ENCODE assay signal across 8 mouse cellular contexts in the genomic region with DNA sequence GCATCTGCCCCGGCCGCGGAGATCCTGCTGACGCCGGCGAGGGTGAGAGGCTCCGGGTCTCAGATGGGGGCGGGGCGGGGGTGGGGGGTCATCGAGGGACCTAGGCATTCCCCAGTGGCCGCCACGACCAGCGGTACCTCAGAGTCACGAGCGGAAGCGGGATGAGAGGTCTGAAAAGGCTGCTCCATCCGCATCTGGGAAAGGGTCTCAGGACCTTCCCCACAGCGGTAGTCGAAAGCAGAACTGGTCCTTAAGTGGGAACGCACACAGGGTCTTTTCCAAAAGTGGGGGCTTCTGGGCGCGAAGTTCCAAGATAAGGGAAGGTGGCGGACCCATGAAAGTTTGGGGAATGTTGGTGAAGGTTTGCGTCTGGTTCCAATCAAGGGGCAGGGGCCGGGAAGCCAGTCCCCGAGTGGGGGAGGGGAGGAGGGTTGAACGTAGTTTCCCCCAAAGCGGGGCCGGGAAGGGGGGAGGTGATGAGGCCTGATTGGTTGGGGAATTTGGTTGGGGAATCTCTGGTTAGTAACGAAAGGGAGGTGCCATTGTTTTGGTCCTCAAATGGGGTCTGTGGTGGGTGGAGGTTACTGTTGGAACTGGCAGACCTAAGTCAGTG. TPM values are rescaled to one million over a fixed set of nuclear protein-coding genes. Genes with fewer than 3 reads are reported as not detected.
DNase-seq lines count a peak whose midpoint lies in the region; ATAC-seq and TF ChIP-seq lines count a peak whose summit lies in the region.

No protein-coding gene starts in this region.

- peak overlapping the region; percentile 87 for H3K4me2 ChIP-seq in heart, embryonic 11.5 days
- peak overlapping the region; percentile 66 for H3K4me2 ChIP-seq in stomach, postnatal 0 days (replicated peaks; ENCODE audit: low read depth)

- no peak for TF ChIP-seq CTCF in stomach, postnatal 0 days (IDR thresholded peaks at IDR 0.05; ENCODE audit: low read depth)

- H3K9me3 ChIP-seq in erythroblast, embryonic 14.5 days (ENCODE audit: control insufficient read depth, low read length), result peaks cover 4% of the 10 kb centered on the region; the same call in 1 of the 2 replicates
- H3K9me3 ChIP-seq in heart, embryonic 11.5 days (replicated peaks; ENCODE audit: control insufficient read depth, low read length), result no peaks in the 10 kb centered on the region
- H3K9me3 ChIP-seq in stomach, postnatal 0 days (ENCODE audit: control insufficient read depth, low read length), result no peaks in the 10 kb centered on the region

- H3K4me3 ChIP-seq in erythroblast, embryonic 14.5 days (replicated peaks), result peak overlapping the region; percentile 72
- peak overlapping the region; percentile 87 for H3K4me3 ChIP-seq in heart, embryonic 11.5 days (ENCODE audit: low read depth, low read length)
- peak overlapping the region; percentile 89 for H3K4me3 ChIP-seq in stomach, postnatal 0 days (ENCODE audit: low read depth, low read length)

- H3K4me1 ChIP-seq in erythroblast, embryonic 14.5 days (ENCODE audit: control insufficient read depth), result peaks cover 35% of the 10 kb centered on the region
- H3K4me1 ChIP-seq in heart, embryonic 11.5 days (ENCODE audit: control insufficient read depth, insufficient read depth, low read length), result peaks cover 38% of the 10 kb centered on the region
- H3K4me1 ChIP-seq in stomach, postnatal 0 days (replicated peaks; ENCODE audit: control insufficient read depth, insufficient read depth), result peaks cover 17% of the 10 kb centered on the region; the same call in 1 of the 2 replicates

- TF ChIP-seq EP300 in stomach, postnatal 0 days (optimal IDR thresholded peaks at IDR 0.05), result no peak

- H3K27me3 ChIP-seq in erythroblast, embryonic 14.5 days (ENCODE audit: control insufficient read depth), result no peaks in the 10 kb centered on the region
- H3K27me3 ChIP-seq in heart, embryonic 11.5 days (ENCODE audit: control insufficient read depth, insufficient read depth, low read length), result no peaks in the 10 kb centered on the region
- H3K27me3 ChIP-seq in stomach, postnatal 0 days (ENCODE audit: control insufficient read depth, insufficient read depth, low read length), result no peaks in the 10 kb centered on the region

- H3K27ac ChIP-seq in heart, embryonic 11.5 days (ENCODE audit: low read depth, low read length), result peak overlapping the region; percentile 90
- H3K27ac ChIP-seq in stomach, postnatal 0 days (replicated peaks), result peak overlapping the region; percentile 86

- DNase-seq in ES-CJ7 (ENCODE audit: low read depth, low spot score), result peak; percentile 80
- DNase-seq in cerebellum, adult 9-10 months, result peak; percentile 68
- DNase-seq in layer of hippocampus, postnatal 10 days (ENCODE audit: low spot score in 2 of 2), result peak; percentile 72 to 81
- DNase-seq in lung, postnatal 4 days, result peak; percentile 58 to 59
- peak; percentile 36 for DNase-seq in stomach, postnatal 0 days (ENCODE audit: low spot score)

- H3K36me3 ChIP-seq in erythroblast, embryonic 14.5 days (ENCODE audit: control insufficient read depth), result no peaks in the 10 kb centered on the region
- H3K36me3 ChIP-seq in heart, embryonic 11.5 days (ENCODE audit: control insufficient read depth, insufficient read depth, low read length), result no peaks in the 10 kb centered on the region
- no peaks in the 10 kb centered on the region for H3K36me3 ChIP-seq in stomach, postnatal 0 days (ENCODE audit: control insufficient read depth, insufficient read depth, low read length)

- ATAC-seq in erythroblast, adult 5-6 weeks (replicated peaks; ENCODE audit: low FRiP score, poor library complexity, severe bottlenecking), result no peak
- ATAC-seq in heart, embryonic 11.5 days (replicated peaks; ENCODE audit: insufficient number of reproducible peaks, low FRiP score, low TSS enrichment), result peak; percentile 21
- 0 out of 2 replicates have a peak, but pooled peaks have one; percentile 1 for ATAC-seq in stomach, postnatal 0 days (ENCODE audit: low FRiP score, low TSS enrichment)

- peak overlapping the region; percentile 84 for H3K9ac ChIP-seq in heart, embryonic 11.5 days (ENCODE audit: low read depth, low read length)
- peak overlapping the region; percentile 82 for H3K9ac ChIP-seq in stomach, postnatal 0 days (ENCODE audit: low read length)

- WGBS in heart, embryonic 11.5 days (ENCODE audit: insufficient replicate concordance), result 1% methylated on average over 30 of the region's 30 CpGs
- under 1% methylated on average over 30 of the region's 30 CpGs for WGBS in stomach, postnatal 0 days

RNA-seq across cellular contexts. Expression of a gene that starts 0.8 kb away (rescaled TPM):
- 0.38 and 0.57 TPM in 2 replicates for polyA plus RNA-seq in erythroblast, embryonic 14.5 days (2012)
- total RNA-seq in erythroblast, adult 5-6 weeks (2015; ENCODE audit: low replicate concordance), result 4.8 and 7.7 TPM in 2 replicates
- total RNA-seq in erythroblast, adult 5-6 weeks (2017; ENCODE audit: low replicate concordance), result 11.0 and 15.6 TPM in 2 replicates
- 146 and 150 TPM in 2 replicates for polyA plus RNA-seq in heart, embryonic 11.5 days (2014; fragmentation: Nextera tagmentation; extraction: Ambion mirVana)
- total RNA-seq in layer of hippocampus, postnatal 10 days (2021), result 100 to 1,000 TPM; 262 to 270 TPM
- polyA plus RNA-seq in stomach, postnatal 0 days (2015; fragmentation: Nextera tagmentation; extraction: Ambion mirVana), result 134 and 147 TPM in 2 replicates

RNA-seq across cellular contexts. Expression of a gene that starts 33.4 kb away (rescaled TPM):
- polyA plus RNA-seq in erythroblast, embryonic 14.5 days (2012), result not detected in 2 replicates
- total RNA-seq in erythroblast, adult 5-6 weeks (2015; ENCODE audit: low replicate concordance), result not detected in 2 replicates
- not detected in 2 replicates for total RNA-seq in erythroblast, adult 5-6 weeks (2017; ENCODE audit: low replicate concordance)
- not detected in 2 replicates for polyA plus RNA-seq in heart, embryonic 11.5 days (2014; fragmentation: Nextera tagmentation; extraction: Ambion mirVana)
- 1 to 10 TPM; 4.6 to 4.9 TPM for total RNA-seq in layer of hippocampus, postnatal 10 days (2021)
- 0.16 and 0.18 TPM in 2 replicates for polyA plus RNA-seq in stomach, postnatal 0 days (2015; fragmentation: Nextera tagmentation; extraction: Ambion mirVana)

Comparison
In these comparisons a context has a peak if more than half of its experiments do, and no peak if none do; other contexts are left out.
1. RNA of a gene that starts 0.8 kb away (polyA plus RNA-seq): 146 to 150 TPM in heart, embryonic 11.5 days and 134 to 147 TPM in stomach, postnatal 0 days; 0.38 to 0.57 TPM in erythroblast, embryonic 14.5 days; every median in the first group is over 10 times any median in the second.
2. Peak in every context shown above with its lines, with median percentiles within 50 percentile points of each other: H3K4me3 ChIP-seq and DNase-seq.